Mouse (Mus musculus): ENCODE measurements around the gene 4921539E11Rik.

The 4921539E11Rik gene

DNA sequence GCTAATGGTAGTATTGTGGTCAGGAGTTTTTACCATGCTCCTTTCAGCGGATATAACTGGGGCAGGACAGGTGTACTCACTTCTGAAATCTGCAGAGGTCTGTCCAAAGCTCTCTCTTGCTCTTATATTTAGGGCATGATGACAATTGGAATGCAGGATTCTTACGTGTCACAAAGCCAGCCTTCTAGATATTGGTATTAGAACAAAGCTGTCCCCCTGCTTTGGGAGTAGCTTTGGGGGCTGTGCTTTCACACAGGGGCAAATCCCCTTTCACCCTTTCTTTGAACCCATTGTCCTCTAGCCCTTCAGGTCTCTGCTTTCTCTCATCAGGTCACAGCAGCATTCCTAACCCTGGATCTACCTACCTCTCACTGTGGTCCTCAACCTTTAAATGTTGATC is at the start of gene 4921539E11Rik:
Gene 4921539E11Rik, minus strand, starts transcription at position 101 of the 400 bp plus-strand sequence.
- DNase-seq = no peak

DNA sequence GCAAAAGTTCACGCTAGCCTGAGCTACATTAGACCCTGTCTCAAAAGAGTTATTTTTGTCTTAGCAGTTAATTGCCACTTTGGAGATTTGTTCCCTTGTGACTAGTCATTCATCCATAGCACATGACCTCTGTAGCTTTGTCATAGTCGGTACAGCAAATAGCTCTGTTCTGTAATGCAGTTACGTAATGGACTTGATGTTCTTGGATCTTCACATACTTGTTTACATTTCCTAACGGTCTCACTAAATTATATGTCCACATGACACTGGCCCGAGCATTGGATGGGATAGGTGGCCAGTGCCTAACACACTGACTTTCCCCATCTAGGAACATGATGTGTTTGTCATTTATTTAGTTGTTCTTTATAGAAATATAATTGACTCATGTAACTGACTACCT is 44.5 kb upstream of the 4921539E11Rik start:
- DNase-seq = no peak

DNA sequence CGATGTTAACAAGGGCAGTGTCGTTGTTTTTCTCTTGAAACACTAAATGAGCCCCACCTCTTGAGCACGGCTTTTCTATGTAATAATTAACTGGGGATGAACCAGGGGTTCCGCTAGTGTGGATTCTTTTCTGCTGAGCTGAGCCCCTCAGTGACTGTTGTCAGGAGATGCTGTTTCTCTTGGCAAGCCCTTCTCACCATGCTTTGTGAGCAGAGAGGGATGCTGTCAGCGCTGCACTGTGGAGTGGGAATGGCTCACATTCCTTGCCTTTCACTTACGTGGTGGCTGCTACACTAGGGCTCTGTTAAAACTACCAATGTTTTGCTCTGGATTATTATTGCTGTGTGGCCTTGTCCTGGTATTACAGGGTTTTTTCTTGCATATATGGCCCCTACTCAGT is 38.7 kb upstream of the 4921539E11Rik start:
- no peak for DNase-seq

DNA sequence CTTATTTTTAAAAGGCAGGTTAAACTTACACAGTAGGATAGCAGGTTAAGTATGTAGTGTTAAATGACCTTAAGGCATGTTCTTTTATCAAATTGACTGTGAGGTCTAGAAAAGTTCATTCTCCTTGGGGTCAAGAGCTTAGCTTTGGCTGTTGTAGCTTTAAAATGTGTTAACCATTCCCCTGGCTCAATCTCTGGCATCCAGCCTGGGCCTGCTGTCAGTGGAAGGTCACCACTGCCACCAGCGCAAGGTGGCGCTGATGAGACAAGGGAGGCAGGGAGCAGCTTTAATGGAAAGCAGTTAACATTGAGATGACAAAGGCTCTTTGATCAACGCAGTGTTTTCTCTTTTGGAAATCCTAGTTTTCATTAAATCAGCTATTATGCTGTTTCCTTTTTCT is 36.3 kb upstream of the 4921539E11Rik start:
- DNase-seq = peak; percentile 63

DNA sequence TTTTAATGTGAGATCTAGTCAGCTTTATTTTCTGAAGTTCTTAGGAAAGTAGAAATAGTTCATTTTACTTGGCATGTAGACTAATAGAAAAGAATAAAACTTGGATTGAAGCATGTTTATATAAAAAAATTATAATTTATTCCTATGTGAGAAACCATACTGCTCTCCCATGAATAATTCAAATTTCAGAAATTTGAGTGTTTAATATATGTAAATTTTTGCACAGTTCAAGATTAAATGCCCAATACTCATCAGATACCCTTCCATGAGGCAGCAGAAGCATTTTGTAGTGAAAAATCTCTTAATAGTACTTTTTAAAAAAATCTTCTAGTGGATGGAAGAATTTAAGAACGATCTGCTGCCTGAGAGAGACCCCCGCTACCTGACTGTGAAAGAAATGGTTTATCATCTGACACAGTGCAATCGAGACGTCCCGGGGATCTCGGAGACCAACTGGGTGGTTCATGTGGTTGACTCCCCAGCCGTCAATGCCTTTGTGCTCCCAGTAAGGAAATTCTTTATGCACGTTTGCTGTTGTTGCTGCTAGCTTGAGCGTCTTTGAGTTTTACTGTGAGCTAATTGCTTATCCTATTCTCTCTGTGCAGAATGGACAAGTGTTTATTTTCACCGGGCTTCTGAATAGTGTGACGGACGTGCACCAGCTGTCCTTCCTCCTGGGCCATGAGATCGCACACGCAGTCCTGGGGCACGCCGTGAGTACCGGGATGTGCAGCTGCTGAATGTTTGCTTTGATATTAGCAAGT is 34.2 kb upstream of the 4921539E11Rik start:
- no peak for DNase-seq

DNA sequence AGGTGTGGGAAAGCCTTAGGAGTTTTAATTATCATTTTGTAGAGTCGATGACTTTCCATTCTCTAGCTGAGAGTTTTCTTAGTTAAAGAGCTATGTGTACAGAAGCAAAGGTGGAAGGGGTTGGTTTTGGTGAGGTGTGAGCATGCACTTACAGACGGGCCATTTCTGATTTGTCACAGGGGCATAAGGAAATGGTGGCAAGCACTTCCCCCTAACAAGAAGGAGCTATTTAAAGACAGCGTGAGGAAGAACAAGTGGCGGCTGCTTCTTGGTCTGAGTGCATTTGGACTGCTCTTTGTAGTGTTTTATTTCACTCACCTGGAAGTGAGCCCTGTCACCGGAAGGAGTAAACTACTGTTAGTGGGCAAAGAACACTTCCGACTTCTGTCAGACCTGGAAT is 30.8 kb upstream of the 4921539E11Rik start:
- no peak for DNase-seq

DNA sequence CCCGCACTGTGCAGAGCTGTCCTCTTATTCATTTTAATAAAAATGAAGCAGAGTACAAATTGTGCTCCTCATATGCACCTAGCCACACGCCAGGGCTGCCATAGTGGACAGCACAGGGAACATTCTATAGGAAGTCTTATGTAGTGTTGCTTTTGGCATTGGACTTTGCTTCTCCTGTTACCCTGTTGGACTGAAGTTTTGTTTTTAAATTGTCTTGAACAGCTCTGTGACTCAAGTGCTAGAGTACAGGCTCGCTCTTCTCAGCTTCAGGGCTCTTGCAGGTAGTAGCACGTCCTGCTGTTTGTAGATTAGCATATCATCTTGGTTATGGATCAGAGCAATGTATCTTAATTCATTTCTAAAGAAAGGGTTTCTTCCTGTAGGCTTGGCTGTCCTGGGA is 25.2 kb upstream of the 4921539E11Rik start:
- no peak for DNase-seq

DNA sequence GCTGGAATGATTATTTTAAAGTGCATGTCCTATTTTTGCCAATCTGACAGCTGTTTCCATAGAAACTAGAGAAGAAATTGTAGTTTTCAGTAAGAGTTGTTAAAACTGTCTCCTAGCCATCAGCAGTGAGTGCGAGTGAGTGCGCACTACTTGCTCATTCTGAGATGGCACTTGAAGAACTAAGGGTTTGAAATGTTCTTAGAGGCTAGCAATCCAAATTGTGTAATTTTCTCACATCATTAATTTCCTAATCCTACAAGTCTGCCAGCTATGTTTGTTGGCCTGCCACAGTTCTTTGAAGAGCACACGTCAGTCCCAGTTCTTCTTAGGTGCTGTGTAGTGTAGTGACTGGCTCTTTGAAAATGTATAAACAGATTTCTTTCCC is 23.9 kb upstream of the 4921539E11Rik start:
- no peak for DNase-seq

DNA sequence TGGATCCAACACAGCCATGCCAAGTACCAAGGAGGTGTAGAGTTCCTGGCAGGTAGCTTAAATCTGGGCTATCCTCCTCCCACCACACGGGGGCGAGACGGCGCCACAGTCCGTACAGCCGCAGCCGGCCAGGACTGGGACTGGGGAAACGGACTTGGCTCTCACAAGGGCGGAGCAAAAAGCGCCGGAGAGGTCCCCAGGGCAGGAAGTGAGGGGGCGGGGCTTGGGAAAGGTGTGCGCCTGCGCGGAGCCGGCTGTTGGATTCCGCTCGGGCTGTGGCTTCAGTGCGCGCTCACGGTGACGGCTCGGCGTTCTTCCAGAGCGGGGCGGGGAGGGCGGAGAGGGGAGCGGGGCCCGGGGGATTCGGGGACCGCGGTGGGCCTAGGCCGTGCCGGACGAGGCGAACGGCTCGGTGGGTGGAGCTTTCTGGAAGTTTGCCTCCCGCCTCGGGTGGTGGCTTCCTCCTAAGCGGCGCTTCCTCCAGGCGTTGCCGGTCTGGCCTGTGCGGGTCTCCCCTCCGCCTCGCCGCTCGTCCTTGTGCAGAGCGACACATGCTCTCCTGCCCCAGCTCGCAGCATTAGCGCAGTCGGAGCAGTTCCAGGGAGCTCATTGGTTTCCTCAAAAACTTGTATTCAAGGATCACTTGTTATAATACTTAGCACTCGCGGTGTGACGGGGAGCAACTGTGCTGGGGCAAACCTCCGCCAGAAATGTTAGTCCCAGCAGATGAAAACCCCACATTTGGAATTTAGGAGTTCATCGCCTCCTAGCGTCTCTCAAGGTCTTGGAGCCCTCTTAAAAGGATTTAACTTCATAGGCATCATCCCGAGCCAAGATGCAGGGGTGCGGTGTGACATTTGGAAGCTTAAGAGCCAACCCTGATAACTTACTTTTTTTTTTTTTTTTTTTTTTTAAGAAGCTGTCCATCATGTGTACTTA is 23.2 kb upstream of the 4921539E11Rik start, which contains the start of gene Oma1:
Gene Oma1, plus strand, starts transcription at position 226 of the 939 bp plus-strand sequence.
- peak; percentile 99 for DNase-seq

DNA sequence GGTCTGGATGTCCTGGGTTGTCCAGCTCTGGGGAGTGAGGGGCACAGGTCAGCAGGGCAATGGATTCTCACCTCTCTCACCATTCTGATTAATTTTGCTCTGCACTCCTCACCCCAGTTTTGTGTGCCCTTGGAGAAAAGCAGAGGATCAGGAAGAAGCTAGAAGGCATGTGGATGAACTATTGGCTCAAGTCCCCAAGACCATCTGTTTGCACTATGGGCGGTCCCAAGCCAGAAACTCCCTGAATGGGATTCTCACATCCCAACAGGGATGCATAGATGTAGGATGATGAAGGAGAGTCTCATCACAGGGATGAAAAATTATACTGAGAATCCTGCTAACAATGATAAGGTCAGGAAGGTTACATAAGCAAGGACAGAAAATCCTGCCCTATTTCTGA is 13.2 kb upstream of the 4921539E11Rik start:
- no peak for DNase-seq

DNA sequence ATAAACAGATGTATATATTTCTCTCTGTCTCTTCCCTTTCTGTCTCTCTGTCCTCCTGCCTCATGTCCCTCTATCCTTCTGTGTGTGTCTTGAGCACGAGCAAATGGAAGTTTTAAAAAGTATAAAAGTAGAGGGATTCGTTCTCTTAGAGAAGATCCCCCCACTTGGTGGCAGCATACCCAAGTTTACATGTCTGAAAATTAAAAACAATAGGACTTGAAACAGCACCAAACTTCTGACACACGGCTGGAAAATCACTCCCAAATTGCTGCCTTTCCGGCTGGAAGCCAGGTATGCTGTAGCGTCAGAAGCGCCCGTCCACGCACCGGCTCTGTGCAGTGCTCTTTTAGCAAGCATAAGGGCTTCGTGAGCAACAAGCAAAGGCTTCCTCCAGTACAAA is 8.7 kb upstream of the 4921539E11Rik start:
- no peak for DNase-seq

DNA sequence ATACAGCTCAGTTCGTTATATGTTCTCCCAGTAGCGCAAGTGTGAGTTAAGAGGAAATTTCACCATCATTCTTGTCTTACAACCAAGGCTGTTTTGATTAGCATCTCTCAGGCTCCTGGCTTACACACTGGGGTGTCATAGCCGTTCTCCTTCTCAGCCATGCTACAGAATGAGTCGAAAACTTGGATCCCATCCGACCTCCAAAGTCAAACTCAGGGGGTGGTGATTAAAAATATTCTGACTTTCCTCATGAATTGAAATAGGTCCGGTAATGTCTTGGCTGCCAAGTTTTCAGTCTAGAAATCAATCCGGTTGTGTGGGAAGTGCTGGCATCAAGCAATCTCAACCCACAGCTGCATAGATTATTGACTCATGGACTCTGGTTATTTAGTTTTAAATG is 2.3 kb downstream of the 4921539E11Rik start:
- DNase-seq = no peak

DNA sequence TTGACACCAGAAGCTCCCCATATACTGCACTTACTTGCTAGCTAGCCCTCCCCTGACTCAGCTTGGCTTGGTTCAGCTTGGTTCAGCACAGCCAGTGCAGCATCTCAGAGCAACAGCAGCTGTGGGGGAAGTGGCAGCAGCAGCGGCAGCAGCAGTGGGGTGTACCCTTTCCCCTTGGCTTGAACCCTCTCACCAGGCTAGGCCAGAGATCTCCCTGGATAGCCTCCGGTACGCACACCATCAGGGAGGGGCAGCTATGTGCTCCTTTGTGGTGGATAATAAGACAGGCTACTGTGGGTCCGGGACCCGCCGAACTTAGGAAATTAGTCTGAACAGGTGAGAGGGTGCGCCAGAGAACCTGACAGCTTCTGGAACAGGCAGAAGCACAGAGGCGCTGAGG is 17.6 kb downstream of the 4921539E11Rik start:
- DNase-seq = no peak

DNA sequence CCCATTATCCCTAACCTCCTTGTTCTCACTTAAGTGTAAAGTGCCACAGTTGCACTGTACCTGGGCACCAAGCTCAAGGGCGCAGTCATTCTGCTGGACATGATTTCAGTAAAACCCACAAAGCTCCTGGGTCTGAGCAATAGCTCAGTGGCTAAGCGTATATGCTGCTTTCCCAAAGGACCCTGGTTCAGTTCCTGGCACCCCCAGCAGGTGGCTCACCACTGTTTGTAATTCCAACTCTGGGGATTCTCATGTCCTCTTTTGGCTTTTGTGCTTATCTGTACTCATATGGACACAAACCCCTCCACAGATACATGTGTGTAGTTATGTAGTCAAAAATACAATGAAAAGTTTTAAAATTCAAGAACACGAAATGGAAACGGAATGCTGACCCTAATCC is 21.3 kb downstream of the 4921539E11Rik start:
- peak; percentile 34 for DNase-seq

DNA sequence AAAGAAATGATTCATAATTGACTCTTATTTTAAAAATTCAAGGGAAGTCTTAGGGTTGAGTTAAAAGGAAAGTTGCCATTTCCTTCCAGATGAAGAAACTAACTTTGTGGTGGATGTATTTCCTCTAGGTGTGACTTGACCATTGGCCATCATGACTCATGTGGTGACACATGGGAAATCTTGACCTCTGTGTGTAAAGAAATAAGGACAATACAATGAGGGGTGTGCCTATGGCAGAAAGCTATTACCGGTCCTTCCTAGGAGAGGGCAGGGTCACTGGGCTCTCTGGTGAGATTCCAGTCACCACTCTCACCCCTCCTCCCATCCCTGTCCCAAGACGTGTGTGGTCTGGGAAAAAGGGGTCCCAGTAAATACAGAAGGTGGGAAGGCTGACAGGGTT is 25.5 kb downstream of the 4921539E11Rik start:
- no peak for DNase-seq

DNA sequence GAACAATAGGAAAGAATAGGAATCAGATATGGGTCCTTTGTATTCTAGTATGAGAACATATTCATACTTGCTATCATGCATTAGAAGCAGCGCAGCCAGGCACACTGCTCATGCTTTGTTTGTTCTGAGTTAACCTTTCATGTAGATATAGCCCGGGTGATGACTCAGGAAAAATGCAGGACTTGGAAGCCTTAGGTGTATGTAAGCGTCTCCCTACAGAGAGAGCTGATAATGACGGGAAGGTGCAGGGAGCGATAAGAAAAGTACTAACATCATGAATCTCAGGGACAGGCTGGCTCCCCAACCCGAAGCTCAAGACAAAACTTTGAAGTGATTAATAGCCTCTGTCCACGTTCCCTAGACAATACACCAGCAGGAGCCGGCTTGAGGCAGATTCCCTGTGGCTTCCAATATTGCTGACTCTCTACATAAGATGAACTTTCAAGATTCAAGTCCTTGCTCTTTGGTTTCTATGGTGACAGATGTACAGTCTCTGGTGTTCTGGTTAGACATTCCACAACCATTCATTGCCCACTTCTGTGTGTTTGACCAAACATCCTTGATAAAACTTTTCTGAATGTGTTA is 26.8 kb downstream of the 4921539E11Rik start:
- DNase-seq = no peak

DNA sequence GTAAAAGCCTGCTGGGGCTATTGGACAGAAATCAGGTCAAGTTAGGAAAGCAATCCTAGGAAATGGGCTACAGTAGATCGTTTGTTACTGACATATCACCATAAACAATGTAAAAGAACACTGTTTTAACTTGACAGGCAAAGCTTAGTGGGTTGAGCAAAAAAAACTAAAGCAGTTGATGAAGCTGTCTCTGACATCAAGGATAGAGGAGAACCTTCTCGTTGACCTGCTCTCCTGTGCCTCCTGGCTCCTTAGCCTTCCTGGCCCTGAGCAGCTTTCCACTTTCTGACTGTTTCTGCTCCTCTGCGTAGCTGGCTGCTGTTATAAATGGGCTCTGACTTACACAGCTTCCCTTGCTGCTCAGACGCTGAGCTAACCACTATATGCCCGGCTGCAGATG is 27.3 kb downstream of the 4921539E11Rik start:
- DNase-seq = no peak

DNA sequence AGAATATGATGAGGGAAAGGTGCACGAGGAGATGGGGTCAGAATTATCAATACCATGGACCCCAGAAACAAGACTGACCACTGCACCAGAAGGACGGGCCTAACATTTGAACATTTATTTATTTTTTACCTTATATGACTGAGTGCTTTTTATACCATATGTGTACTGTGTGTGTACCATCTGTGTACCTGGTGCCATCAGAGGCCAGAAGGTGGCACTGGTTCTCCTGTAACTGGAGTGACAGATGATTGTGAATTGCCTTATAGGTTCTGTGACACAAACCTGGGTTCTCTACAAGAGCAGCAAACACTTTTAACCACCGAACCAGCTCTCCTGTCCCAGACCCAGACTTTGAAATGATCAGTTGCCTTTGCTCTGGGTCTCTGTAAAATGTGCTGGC is 31.8 kb downstream of the 4921539E11Rik start:
- DNase-seq = peak; percentile 45

DNA sequence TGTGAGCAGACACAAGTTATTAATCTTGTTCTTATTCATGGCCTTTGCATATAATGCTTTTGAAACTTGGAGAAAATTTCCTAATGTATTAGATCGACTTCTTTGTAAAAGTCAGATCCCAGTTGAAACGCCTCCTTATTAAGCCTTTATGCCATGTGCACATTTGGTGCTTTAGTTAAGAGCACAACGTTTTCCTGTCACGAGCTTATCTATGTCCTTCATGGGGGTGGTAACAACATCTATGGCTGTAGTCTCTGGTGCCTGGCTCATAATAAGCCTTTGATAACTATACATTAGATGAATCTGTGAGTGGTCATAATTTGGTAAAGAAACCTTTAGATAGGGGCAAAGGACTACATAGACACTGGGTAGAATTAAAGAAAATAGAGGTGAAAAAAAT is 36.8 kb downstream of the 4921539E11Rik start:
- DNase-seq = no peak

DNA sequence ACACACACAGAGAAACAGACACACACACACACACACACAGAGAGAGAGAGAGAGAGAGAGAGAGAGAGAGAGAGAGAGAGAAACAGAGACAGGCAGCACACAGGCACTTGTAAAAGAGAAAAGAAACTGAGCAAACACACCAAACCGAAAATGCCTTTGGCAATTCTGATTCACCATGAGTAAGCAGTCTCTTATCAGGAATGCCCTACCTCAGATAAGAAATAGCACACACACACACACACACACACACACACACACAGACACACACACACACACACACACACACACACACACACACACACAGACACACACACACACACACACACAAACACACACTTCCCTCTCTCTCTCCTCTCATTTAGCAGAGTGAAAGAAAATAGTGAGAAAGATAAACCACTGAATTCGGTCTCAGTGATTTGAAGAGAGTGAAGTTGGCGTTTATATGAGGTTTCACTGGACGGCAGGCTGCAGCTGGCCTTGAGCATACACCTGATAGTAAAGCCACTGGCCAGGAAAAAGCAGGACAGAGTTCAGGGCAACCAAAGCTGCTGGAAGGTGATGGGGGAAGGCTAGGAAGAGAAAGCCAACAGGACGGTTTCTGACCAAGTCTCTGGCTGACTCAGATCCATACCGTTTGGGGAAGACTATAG is 41.1 kb downstream of the 4921539E11Rik start:
- DNase-seq = no peak

DNA sequence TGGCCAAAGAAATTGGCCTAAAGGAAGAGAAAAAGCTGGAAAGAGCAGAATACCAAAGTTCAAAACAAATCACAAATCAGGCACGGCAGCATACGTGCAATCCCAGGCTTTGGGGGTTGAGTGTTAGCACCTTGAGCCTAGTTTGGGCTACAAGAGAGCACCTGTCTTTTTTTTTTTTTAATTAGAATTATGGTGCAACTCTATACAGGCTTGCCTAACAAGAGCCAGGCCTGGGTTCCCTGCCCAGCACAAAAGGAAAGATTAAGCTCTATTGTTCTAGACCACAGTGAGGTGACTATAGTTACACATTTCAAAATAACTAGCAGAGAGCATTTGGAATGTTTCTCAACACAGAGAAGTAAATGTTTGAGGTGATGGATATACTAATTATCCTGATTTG is 42.9 kb downstream of the 4921539E11Rik start:
- DNase-seq = no peak

DNA sequence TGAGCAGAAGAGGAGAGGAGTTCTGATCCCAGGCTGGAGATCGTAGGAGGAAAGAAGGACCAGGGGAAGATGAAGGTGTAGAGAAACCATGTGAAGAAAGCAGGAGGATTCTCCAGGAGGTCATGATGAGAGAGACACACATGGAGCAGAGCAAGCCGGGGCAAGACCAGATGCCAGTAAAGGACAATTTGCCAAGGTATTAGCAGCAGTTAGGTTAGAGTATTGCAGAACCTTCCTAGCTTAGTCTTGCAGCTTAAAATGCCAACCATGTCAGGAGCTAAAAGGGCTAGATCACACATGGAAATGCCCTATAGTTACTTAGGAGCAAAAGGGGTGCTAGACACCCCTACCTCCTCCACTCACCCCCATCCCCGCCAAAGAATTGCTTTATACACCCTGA is 43.4 kb downstream of the 4921539E11Rik start:
- DNase-seq = no peak

DNA sequence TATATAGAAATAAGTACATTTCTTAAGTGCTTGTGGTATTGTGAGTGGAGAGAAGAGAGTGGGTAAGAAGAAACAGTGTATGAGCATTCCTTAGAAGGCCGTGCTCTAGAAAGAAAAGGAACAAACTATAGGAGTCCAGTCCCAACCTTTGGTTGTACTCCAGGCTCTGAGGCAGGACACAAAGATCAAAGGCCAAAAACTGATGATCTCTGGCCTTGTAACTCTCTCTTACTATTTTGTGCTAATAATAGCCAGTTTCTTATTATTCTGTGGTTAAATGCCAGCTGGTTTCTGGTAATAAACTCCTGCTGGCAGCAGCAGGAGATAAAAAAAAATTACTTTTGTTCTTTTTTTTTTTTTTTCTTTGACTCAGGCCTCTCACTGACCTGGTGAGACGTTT is 58.5 kb downstream of the 4921539E11Rik start:
- no peak for DNase-seq

Data from thymus, postnatal 4 days (tissue).